Mouse (Mus musculus) CH12.LX (cell line): Measurements from ENCODE around the gene H1foo. TPM values are rescaled to one million over a fixed set of nuclear protein-coding genes. Genes with fewer than 3 reads are reported as not detected.

Experiments
- DNase-seq: peaks from one replicate; pipeline ENCODE4 v3.0.0-alpha.2; 2013; ENCODE audit errors: extremely low read depth
- H3K27ac ChIP-seq: 2 replicates; pipeline ENCODE4 v1.5.1; 2012; ENCODE audit warnings: low read depth, mild to moderate bottlenecking, control low read depth, moderate library complexity; ENCODE audit not compliant: insufficient read depth
- H3K27me3 ChIP-seq: replicated peaks from 2 replicates; pipeline ENCODE3; 2012; ENCODE audit warnings: inconsistent platforms
- H3K36me3 ChIP-seq, 2 experiments: replicated peaks in 1 of 2; 2 replicates each; pipeline versions ENCODE3 to v1.6.1; 2012; ENCODE audit warnings: inconsistent platforms in 1 of 2, low read length in 1 of 2, mild to moderate bottlenecking in 1 of 2, mixed read lengths in 1 of 2, moderate library complexity in 1 of 2; ENCODE audit not compliant: control insufficient read depth in 1 of 2, insufficient read depth in 1 of 2
- H3K4me1 ChIP-seq, 2 experiments: 2 replicates each; pipeline ENCODE4 v1.6.1; 2012; ENCODE audit warnings: inconsistent platforms in 1 of 2, moderate library complexity in 1 of 2; ENCODE audit not compliant: insufficient read depth in 2 of 2, control insufficient read depth in 1 of 2
- H3K4me2 ChIP-seq: 2 replicates; pipeline ENCODE4 v1.6.1; 2012; ENCODE audit warnings: low read depth, mild to moderate bottlenecking, control low read depth; ENCODE audit not compliant: poor library complexity, insufficient read depth, severe bottlenecking
- H3K4me3 ChIP-seq, 3 experiments: fragments of 150-350 bp in 1 of 3; sonication (generic) in 1 of 3; replicated peaks in 1 of 3; 2 replicates each; pipeline versions ENCODE3 to v1.5.1; 2011 to 2012; ENCODE audit warnings: low read depth in 2 of 3, low read length in 2 of 3, mild to moderate bottlenecking in 2 of 3, moderate library complexity in 2 of 3, control low read depth in 1 of 3, improper control_type of control experiment in 1 of 3, inconsistent platforms in 1 of 3, mixed read lengths in 1 of 3; ENCODE audit not compliant: poor library complexity in 1 of 3
- H3K79me2 ChIP-seq: replicated peaks from 2 replicates; pipeline ENCODE4 v1.6.1; 2012; ENCODE audit warnings: mild to moderate bottlenecking, moderate library complexity; ENCODE audit not compliant: control insufficient read depth, poor library complexity, insufficient read depth, severe bottlenecking; ENCODE audit errors: extremely low read depth
- H3K9ac ChIP-seq: 2 replicates; pipeline ENCODE4 v1.6.1; 2012; ENCODE audit warnings: low read depth, mild to moderate bottlenecking, control low read depth, moderate library complexity; ENCODE audit not compliant: insufficient read depth
- H3K9me3 ChIP-seq: replicated peaks from 2 replicates; pipeline ENCODE3; 2012; ENCODE audit warnings: low read length, inconsistent platforms, mixed read lengths
- BHLHE40 ChIP-seq: IDR thresholded peaks from 2 replicates; pipeline ENCODE4 v1.6.1; 2011; ENCODE audit warnings: mild to moderate bottlenecking, low read depth, low read length, improper control_type of control experiment
- CHD2 ChIP-seq: IDR thresholded peaks from 2 replicates; pipeline ENCODE4 v1.6.1; 2011; ENCODE audit warnings: low read length, improper control_type of control experiment
- CTCF ChIP-seq, 2 experiments: IDR thresholded peaks in 1 of 2; conservative IDR thresholded peaks in 1 of 2; 2 replicates each; pipeline ENCODE4 v1.5.1; 2011 to 2012; ENCODE audit warnings: low read depth in 2 of 2, low read length in 2 of 2, improper control_type of control experiment in 1 of 2, inconsistent platforms in 1 of 2, mild to moderate bottlenecking in 1 of 2, moderate library complexity in 1 of 2
- E2F4 ChIP-seq: IDR thresholded peaks from 2 replicates; pipeline ENCODE4 v1.6.1; 2011; ENCODE audit warnings: low read depth, low read length, improper control_type of control experiment; ENCODE audit not compliant: insufficient replicate concordance
- ELF1 ChIP-seq: IDR thresholded peaks from 2 replicates; pipeline ENCODE4 v1.6.1; 2014; ENCODE audit warnings: low read depth, mild to moderate bottlenecking, inconsistent platforms, low read length, improper control_type of control experiment
- ETS1 ChIP-seq: conservative IDR thresholded peaks from 2 replicates; pipeline ENCODE4 v1.6.1; 2012; ENCODE audit warnings: low read depth, mild to moderate bottlenecking, inconsistent platforms, low read length, improper control_type of control experiment, moderate library complexity
- IRF4 ChIP-seq: IDR thresholded peaks from 2 replicates; pipeline ENCODE4 v1.6.1; 2014; ENCODE audit warnings: low read depth, mild to moderate bottlenecking, inconsistent platforms, low read length, improper control_type of control experiment
- JUN ChIP-seq: IDR thresholded peaks from 2 replicates; pipeline ENCODE4 v1.6.1; 2011; ENCODE audit warnings: low read depth, mild to moderate bottlenecking, low read length, improper control_type of control experiment, moderate library complexity; ENCODE audit not compliant: insufficient read depth
- MAX ChIP-seq: IDR thresholded peaks from 2 replicates; pipeline ENCODE4 v1.6.1; 2011; ENCODE audit warnings: low read length, improper control_type of control experiment
- MYC ChIP-seq: IDR thresholded peaks from 2 replicates; pipeline ENCODE4 v1.6.1; 2011; ENCODE audit warnings: low read depth, mild to moderate bottlenecking, improper control_type of control experiment, low read length
- NRF1 ChIP-seq: IDR thresholded peaks from 2 replicates; pipeline ENCODE4 v1.6.1; 2014; ENCODE audit warnings: low read depth, mild to moderate bottlenecking, inconsistent platforms, low read length, improper control_type of control experiment, moderate library complexity
- POLR2A ChIP-seq: IDR thresholded peaks from 2 replicates; pipeline ENCODE4 v1.6.1; 2011; ENCODE audit warnings: low read depth, mild to moderate bottlenecking, improper control_type of control experiment, low read length
- POLR2AphosphoS2 ChIP-seq: IDR thresholded peaks from 2 replicates; pipeline ENCODE4 v1.6.1; 2011; ENCODE audit warnings: low read depth, low read length, improper control_type of control experiment
- SMC3 ChIP-seq: IDR thresholded peaks from 2 replicates; pipeline ENCODE4 v1.6.1; 2011; ENCODE audit warnings: low read depth, low read length, improper control_type of control experiment
- TCF12 ChIP-seq: IDR thresholded peaks from 2 replicates; pipeline ENCODE4 v1.6.1; 2014; ENCODE audit warnings: low read depth, mild to moderate bottlenecking, inconsistent platforms, low read length, improper control_type of control experiment
- UBTF ChIP-seq: IDR thresholded peaks from 2 replicates; pipeline ENCODE4 v1.6.1; 2012; ENCODE audit warnings: low read depth, mild to moderate bottlenecking, inconsistent platforms, low read length, improper control_type of control experiment, moderate library complexity
- USF2 ChIP-seq: conservative IDR thresholded peaks from 2 replicates; pipeline ENCODE4 v1.6.1; 2011; ENCODE audit warnings: low read depth, low read length, improper control_type of control experiment
- dilution Hi-C: fragments of 300-500 bp; cut with MboI; formaldehyde crosslinking; loops from 2 replicates; pipeline ENCODE4 v1.14.3; 2020; ENCODE audit warnings: low sequenced_read_pairs; ENCODE audit not compliant: extremely low pct_unique_long_range_greater_than_20kb, extremely low pct_ligation_motif_present
- in situ Hi-C: fragments of 300-500 bp; cut with MboI; formaldehyde crosslinking; loops from 3 replicates; pipeline ENCODE4 v1.14.3; 2019; ENCODE audit warnings: low sequenced_read_pairs, low pct_ligation_motif_present, low pct_unique_long_range_greater_than_20kb, mixed read lengths
- polyA plus RNA-seq: library from polyadenylated mRNA; unstranded; fragments of >175 nt; gene quantifications from 2 replicates; pipeline ENCODE4 v1.2.1, GENCODE M21; 2012; ENCODE audit warnings: low read depth; ENCODE audit not compliant: insufficient read length
- total RNA-seq, 2 experiments: library from RNA; depleted of rRNA; stranded (reverse); fragments of 300-350 nt in 1 of 2; fragments of >200 nt in 1 of 2; gene quantifications; 2 replicates each; pipeline ENCODE4 v1.2.3; 2012 to 2014

Gene H1foo
- total and polyA plus RNA-seq, 3 experiments = 0.77 to 1.0 (median 0.89) TPM

DNA sequence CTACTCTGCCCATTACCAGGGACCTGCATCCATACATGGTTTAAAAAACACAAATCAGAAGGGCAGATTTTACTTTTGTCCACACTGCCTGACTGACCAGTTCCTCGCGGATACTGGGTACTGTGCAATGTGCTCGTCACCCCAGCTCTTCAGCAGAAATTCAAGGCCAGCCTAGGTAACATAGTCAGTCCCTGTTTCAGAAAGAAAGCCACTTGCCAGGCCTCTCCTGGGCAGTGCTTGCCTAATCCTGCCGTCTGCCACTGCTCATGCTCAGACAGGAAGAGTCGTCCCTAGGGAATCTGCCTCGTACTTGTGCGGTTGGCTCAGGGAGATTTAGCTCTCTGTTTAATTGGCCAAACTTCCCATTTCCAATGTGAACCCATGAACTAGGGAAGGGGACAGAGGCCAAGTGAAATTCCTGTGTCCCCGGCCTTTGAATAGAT is 43.2 kb upstream of the H1foo start:
- no peak overlapping the region for H3K4me2 ChIP-seq
- TF ChIP-seq IRF4 (no peak), BHLHE40 (no peak), NRF1 (peak; percentile 56), UBTF (no peak), JUN (no peak), USF2 (no peak), ELF1 (no peak), MAX (no peak)
- no peak overlapping the region for H3K4me3 ChIP-seq
- no peaks in the 10 kb centered on the region for H3K79me2 ChIP-seq
- no peaks in the 10 kb centered on the region for H3K27me3 ChIP-seq
- in situ Hi-C loops = loop anchor here (5.0 kb wide), 2 partner anchors 96 to 231 kb away; partner anchors contain the start of gene Plxnd1
- H3K27ac ChIP-seq = no peak overlapping the region
- H3K36me3 ChIP-seq = peaks cover 6 to 27% of the 10 kb centered on the region in 2 experiments
- peaks cover 27 to 81% of the 10 kb centered on the region in 2 experiments for H3K4me1 ChIP-seq
- H3K9me3 ChIP-seq = no peaks in the 10 kb centered on the region
- no peak overlapping the region for H3K9ac ChIP-seq
- peak; percentile 55 for DNase-seq
- dilution Hi-C loops = no loop called here

- peaks cover 30 to 81% of the 10 kb centered on the region in 2 experiments for H3K4me1 ChIP-seq
- no peaks in the 10 kb centered on the region for H3K27me3 ChIP-seq
- no peak overlapping the region for H3K9ac ChIP-seq
- H3K9me3 ChIP-seq = no peaks in the 10 kb centered on the region
- H3K4me3 ChIP-seq = no peak overlapping the region
- H3K27ac ChIP-seq = no peak overlapping the region
- in situ Hi-C loops (loop anchor here (5.0 kb wide), 2 partner anchors 95 to 230 kb away; partner anchors contain the start of gene Plxnd1), dilution Hi-C loops (no loop called here)
- no peaks in the 10 kb centered on the region for H3K79me2 ChIP-seq
- TF ChIP-seq POLR2A (no peak), ETS1 (no peak), SMC3 (no peak), TCF12 (no peak), POLR2AphosphoS2 (no peak)
- peaks cover 6 to 27% of the 10 kb centered on the region in 2 experiments for H3K36me3 ChIP-seq
- DNase-seq = no peak
- no peak overlapping the region for H3K4me2 ChIP-seq
Observed at GRCm38 (mm10) chr6:115902545-115902944, 42.2 kb upstream of the H1foo start.

GRCm38 (mm10) chr6:115905568-115905967 is 39.2 kb upstream of the H1foo start:
- H3K4me1 ChIP-seq = peaks cover 51 to 90% of the 10 kb centered on the region in 2 experiments
- no peak overlapping the region for H3K4me3 ChIP-seq
- no peak overlapping the region for H3K9ac ChIP-seq
- H3K27me3 ChIP-seq = no peaks in the 10 kb centered on the region
- peaks cover 6 to 19% of the 10 kb centered on the region in 2 experiments for H3K36me3 ChIP-seq
- in situ Hi-C loops (loop anchor here (5.0 kb wide), 1 partner anchor 37 kb away; the partner anchor contains the start of gene H1foo), dilution Hi-C loops (no loop called here)
- H3K9me3 ChIP-seq = no peaks in the 10 kb centered on the region
- no peaks in the 10 kb centered on the region for H3K79me2 ChIP-seq
- no peak overlapping the region for H3K4me2 ChIP-seq
- DNase-seq = no peak
- no peak overlapping the region for H3K27ac ChIP-seq
- TF ChIP-seq CTCF (conservative IDR thresholded peaks at IDR 0.05 in 1 of 2, IDR thresholded peaks at IDR 0.05 in 1 of 2; ENCODE audit: low read depth in 2 of 2, low read length in 2 of 2) (no peak), CHD2 (no peak), MYC (no peak), E2F4 (no peak)
